Mouse (Mus musculus): ENCODE data around the gene Tnfsf10.

DNA sequence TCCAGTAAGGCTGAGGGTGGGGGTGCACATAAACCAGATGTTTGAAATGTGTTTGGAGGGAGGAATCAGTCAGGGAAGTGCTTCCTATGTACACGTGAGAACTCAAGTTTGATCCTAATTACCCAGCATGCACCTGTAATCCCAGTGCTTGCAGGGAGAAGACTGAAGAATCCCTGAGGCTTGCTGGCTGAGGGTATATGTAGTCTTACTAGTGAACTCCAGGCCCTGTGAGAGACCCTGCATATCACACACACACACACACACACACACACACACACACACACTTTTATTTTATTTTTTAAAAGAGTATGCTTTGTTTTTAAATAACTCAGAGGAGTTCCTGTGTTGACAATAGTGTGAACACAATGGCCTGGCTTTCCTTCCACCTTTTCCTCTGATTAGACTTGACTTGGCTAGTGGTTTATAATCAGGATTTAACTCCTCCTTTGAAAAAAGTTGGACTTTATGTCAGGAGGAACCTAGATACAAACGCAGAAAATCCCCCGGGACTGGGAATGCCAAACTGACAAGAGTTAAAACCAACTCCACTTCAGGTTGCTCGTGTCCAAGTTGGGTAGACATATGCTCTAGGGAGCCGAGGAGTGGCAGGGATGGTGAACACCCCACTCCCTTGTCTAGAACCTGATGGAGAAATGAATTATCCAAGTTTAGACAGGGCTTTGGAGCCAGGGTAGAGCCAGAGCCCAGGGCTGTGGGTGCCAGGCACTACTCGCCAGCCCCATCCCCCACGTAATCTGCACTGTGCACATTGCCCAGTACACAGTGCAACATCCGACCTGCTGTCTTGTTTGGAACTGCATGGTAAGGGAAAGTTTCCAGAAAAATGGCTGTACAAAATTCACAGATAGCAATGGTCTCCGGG lies 4.0 kb downstream of the Tnfsf10 start:
- TF ChIP-seq POLR2A (IDR thresholded peaks at IDR 0.05; ENCODE audit: low read depth, low read length) = no peak
- no peak for TF ChIP-seq CTCF (IDR thresholded peaks at IDR 0.05; ENCODE audit: extremely low read depth, insufficient read depth, insufficient read length, insufficient replicate concordance)
